Mouse (Mus musculus) bone marrow, adult 2 months (tissue): Measurements from ENCODE around the gene Dlk1.

Experiments used
- CTCF ChIP-seq: fragments of 200-500 bp; IDR thresholded peaks from 2 replicates; pipeline ENCODE4 v1.5.1; 2011; ENCODE audit warnings: low read length, control low read depth; ENCODE audit not compliant: control insufficient read depth, insufficient read depth
- POLR2A ChIP-seq: fragments of 200-500 bp; IDR thresholded peaks from 2 replicates; pipeline ENCODE4 v1.6.1; 2011; ENCODE audit warnings: low read depth, mild to moderate bottlenecking, control low read depth, low read length, borderline replicate concordance; ENCODE audit not compliant: control insufficient read depth

DNA sequence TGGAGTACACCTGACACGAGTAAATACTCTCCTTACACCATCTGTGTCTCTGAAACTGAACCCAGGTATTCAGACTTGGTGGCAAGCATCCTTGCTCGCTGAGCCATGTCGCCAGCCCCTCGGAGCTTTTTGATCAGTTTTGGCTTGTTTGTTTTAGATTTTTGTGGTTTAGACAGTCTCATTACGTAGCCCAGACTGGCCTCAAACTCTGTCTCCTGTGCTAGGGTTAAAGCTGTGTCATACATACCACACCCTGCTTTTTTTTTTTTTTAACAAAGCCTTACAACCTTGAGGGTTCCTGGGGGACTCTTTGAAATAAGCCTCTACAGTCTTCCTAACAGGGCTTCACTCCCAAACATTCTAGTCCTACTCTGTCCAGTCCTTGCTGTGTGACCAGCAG, 7.6 kb upstream of the Dlk1 start:
- TF ChIP-seq CTCF (no peak), POLR2A (no peak)
